Mouse (Mus musculus) heart, postnatal 14 days (tissue): ENCODE results near the gene 9130019O22Rik. TPM values are rescaled to one million over a fixed set of nuclear protein-coding genes. Genes with fewer than 3 reads are reported as not detected.
"Not testable (repeated sequence)": the region's sequence is repeated elsewhere in the genome, so short reads cannot be mapped to it uniquely, and the experiment has no call there.

Experiments
- DNase-seq, 2 experiments: peaks; one replicate each; pipeline ENCODE4 v3.0.0; 2021 to 2022
- intact Hi-C: fragments of 180-260 bp; cut with DNase I; formaldehyde crosslinking; loops from one replicate; pipeline ENCODE4 v1.15.1; 2025
- total RNA-seq, 2 experiments: library from RNA; stranded (reverse); gene quantifications; 2 replicates each; pipeline ENCODE4 v1.2.3; 2021

Gene 9130019O22Rik
- total RNA-seq, 2 experiments from 2014 or later, result 2.4 to 3.3 TPM

DNA sequence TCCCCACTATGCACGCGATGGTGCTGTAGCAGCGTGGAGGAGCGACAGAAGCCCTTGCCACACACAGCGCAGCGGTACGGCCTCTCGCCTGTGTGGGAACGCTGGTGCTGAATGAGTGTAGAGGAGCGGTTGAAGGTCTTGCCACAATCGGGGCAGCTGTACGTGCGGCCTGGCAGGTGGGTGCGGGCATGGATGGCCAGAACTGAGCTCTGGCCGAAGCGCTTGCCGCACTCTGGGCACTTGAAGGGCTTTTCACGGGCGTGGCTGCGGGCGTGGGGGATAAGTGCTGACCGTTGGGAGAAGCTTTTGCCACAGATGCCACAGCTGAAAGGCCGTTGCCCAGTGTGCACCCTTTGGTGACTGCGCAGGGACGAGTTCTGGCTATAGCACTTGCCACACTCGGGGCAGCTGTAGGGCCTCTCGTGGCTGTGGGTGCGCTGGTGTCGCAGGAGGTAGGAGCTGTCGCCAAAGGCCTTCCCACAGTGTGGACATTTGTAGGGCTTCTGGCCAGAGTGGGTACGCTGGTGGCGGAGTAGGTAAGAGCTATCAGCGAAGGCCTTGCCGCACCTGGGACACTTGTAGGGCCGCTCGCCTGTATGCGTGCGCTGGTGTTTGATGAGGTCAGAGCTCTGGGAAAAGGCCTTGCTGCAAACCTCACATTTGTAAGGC lies 43.5 kb downstream of the 9130019O22Rik start:
- intact Hi-C loops, result loop anchor here (10.0 kb wide), 1 partner anchor 549 kb away; the partner anchor contains the start of genes Fam57b and Ppp4c
- no peak for DNase-seq

DNA sequence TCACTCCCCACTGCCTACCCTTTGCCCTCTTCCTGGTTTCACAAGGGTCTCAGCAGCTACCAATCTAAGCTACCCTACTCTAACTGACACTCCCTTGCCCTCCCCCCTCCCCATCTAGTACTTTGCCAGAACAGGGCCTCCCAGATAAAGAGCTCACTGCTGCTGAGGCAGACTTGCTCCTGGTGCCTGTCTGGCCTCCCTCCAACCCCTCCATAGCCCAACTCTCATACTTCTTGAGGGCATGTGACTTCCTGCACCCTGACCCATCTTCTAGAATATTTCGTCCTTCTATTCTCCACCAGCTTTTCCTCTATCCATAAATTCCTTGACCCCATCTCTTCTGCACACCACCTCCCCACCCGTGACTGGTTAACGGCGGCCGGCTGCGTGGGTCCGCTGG lies 44.1 kb downstream of the 9130019O22Rik start:
- no peak for DNase-seq

DNA sequence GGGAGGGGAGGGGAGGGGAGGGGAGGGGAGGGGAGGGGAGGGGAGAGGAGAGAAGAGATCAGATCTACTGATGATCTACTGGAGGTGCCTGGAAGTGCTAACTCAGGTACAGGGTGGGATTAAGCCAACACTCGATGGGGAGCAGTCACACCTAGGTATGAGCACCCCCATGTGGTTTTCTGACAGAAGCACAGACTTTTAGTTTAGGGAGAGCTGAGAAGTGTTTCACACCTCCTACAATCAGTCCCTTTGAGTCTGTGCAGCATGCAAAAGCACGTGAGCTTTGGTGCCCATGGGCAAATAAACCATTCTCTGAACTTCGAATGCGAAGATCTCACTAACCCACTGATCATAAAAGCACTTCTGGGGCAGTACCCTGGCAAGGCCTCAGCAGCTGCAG lies 44.6 kb downstream of the 9130019O22Rik start:
- no peak for DNase-seq
- intact Hi-C loops, result loop anchor here (10.0 kb wide), 1 partner anchor 548 kb away; the partner anchor contains the start of genes Fam57b and Ppp4c

More for the DNA sequence above, 44.1 kb downstream of the 9130019O22Rik start:
- intact Hi-C loops, result loop anchor here (10.0 kb wide), 1 partner anchor 548 kb away; the partner anchor contains the start of genes Fam57b and Ppp4c

DNA sequence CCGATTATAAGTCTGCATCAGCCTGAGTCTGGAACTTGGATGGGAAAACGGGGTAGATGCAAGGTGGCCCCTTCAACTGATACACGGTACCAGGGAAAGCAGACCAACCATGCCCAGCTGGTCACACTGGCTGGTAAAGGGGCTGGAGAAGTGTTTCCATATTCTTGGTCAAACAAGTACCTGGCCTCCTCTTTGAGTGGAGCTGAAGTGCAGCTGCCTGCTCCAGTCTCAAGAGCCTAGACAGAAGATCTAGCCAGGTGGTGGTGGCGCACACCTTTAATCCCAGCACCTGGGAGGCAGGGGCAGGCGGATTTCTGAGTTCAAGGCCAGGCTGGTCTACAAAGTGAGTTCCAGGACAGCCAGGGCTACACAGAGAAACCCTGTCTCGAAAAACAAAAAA lies 45.1 kb downstream of the 9130019O22Rik start:
- intact Hi-C loops, result loop anchor here (10.0 kb wide), 1 partner anchor 547 kb away; the partner anchor contains the start of genes Fam57b and Ppp4c
- DNase-seq, result not testable (repeated sequence)

DNA sequence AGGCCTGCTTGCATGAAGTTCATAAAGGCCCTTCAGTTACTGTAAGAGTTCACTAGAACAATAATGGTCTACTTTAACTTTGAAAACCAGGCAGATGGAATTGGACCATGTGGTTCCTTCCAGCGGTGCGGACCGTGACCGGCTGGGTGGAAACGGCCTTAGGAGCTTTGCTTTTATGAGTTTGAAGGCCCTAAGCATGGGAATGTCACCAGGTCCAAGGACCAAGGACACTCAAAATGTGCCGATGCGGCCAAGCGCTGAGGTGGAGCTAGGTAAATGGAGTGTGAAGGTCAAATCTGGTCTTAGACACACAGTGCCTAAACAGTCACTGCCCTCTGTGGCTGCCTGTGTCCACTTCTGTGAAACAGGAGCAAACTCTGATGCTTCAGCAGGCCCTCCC lies 45.6 kb downstream of the 9130019O22Rik start:
- DNase-seq, result no peak
- intact Hi-C loops, result loop anchor here (10.0 kb wide), 1 partner anchor 547 kb away; the partner anchor contains the start of genes Fam57b and Ppp4c

DNA sequence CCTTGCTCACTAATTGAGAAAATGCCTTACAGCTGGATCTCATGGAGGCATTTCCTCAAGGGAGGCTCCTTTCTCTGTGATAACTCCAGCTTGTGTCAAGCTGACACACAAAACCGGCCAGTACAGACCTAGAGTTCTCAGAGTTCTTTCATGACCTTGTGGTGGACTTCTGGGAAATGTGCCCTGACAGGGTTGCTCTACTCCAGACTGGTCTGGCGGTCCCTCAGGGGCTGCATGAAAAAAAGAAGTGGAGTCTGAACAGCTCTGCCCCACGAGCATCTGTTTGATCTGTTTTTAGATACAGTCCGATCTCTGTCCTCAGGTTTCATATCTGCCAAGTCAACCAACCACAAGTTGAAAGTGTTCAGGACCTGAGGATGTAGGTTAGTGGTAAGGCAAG lies 49.3 kb downstream of the 9130019O22Rik start:
- intact Hi-C loops, result no loop called here
- no peak for DNase-seq

DNA sequence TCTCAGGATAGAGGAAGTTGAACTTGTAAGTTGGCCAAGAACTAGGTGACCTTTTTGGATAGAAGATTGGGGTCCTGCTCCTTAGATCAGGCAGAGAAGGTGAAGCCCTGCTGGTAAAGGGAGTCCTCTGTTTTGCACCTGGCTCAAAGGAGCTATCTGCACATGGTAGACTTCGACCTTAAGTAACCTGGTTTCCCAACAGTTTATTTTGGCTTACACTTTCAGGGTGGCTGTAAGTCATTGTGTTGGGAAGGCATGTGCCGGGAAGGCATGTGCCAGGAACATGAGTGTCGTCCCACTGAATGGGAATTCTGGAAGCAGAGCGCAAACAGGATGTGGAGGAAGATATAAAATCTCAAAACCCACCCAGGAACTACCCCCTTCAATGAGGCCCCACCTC lies 51.4 kb downstream of the 9130019O22Rik start:
- intact Hi-C loops, result no loop called here

DNA sequence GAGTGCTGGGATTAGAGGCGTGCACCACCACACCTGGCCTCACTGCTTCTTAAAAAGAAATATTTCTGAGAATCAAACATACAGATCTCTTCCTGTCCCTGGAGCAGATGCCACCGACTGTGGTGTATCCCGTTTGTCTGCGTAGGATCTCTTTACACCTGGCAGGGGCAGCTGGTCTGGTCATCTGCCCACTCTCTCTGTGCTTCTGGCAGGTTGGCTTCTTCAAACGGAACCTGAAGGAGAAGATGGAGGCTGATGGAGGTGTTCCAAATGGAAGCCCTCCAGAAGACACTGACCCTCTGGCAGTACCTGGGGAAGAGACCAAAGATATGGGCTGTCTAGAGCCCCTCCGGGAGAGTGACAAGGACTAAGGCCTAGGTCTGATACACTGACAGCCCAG lies 53.7 kb downstream of the 9130019O22Rik start:
- intact Hi-C loops, result no loop called here

More for the DNA sequence above, 51.4 kb downstream of the 9130019O22Rik start:
- no peak for DNase-seq

More for the DNA sequence above, 53.7 kb downstream of the 9130019O22Rik start:
- DNase-seq, result no peak

Other genes with a start within 250 kb of the 9130019O22Rik start
- 1 to 10 TPM in 1 of 2 experiments, under 1 TPM in 1; 0.38 to 2.0 TPM for gene Spn, start 249.3 kb downstream of the 9130019O22Rik start, total RNA-seq
- 10 to 100 TPM; 38.0 to 43.7 TPM for gene Cd2bp2, start 191.1 kb downstream of the 9130019O22Rik start, total RNA-seq
- 10 to 100 TPM; 29.2 to 30.5 TPM for gene Tbc1d10b, start 178.7 kb downstream of the 9130019O22Rik start, total RNA-seq
- 1 to 10 TPM; 1.1 to 4.2 TPM for gene Mylpf, start 178.3 kb downstream of the 9130019O22Rik start, total RNA-seq
- gene Zfp553, start 154.1 kb downstream of the 9130019O22Rik start, total RNA-seq, result 1 to 10 TPM; 6.9 to 7.0 TPM
- 10 to 100 TPM in 1 of 2 experiments, 1 to 10 TPM in 1; 7.5 to 18.8 TPM for gene Sept1, start 154.0 kb downstream of the 9130019O22Rik start, total RNA-seq
- 10 to 100 TPM; 17.8 to 21.3 TPM for gene Zfp771, start 142.9 kb downstream of the 9130019O22Rik start, total RNA-seq
- 10 to 100 TPM; 38.4 to 46.7 TPM for gene Dctpp1, start 126.5 kb downstream of the 9130019O22Rik start, total RNA-seq
- gene Sephs2, start 113.1 kb downstream of the 9130019O22Rik start, total RNA-seq, result 10 to 100 TPM; 29.3 to 30.2 TPM
- gene Itgal, start 90.9 kb downstream of the 9130019O22Rik start, total RNA-seq, result 1 to 10 TPM; 2.0 to 5.7 TPM
- 10 to 100 TPM; 39.1 to 39.9 TPM for gene Zfp768, start 41.6 kb downstream of the 9130019O22Rik start, total RNA-seq
- gene Zfp747, start 11.1 kb downstream of the 9130019O22Rik start, total RNA-seq, result 1 to 10 TPM; 4.6 to 5.8 TPM
- 1 to 10 TPM; 3.8 to 4.0 TPM for gene E430018J23Rik, start 6.5 kb upstream of the 9130019O22Rik start, total RNA-seq
- gene Zfp764, start 19.7 kb upstream of the 9130019O22Rik start, total RNA-seq, result 1 to 10 TPM; 3.4 to 4.1 TPM
- gene Zfp688, start 34.9 kb upstream of the 9130019O22Rik start, total RNA-seq, result 1 to 10 TPM; 3.2 to 3.4 TPM
- gene Zfp689, start 62.0 kb upstream of the 9130019O22Rik start, total RNA-seq, result 1 to 10 TPM; 1.4 to 1.6 TPM
- 10 to 100 TPM; 25.9 to 29.4 TPM for gene Prr14, start 72.4 kb upstream of the 9130019O22Rik start, total RNA-seq
- 10 to 100 TPM; 38.4 to 43.1 TPM for gene Fbrs, start 92.0 kb upstream of the 9130019O22Rik start, total RNA-seq
- 10 to 100 TPM; 63.6 to 69.2 TPM for gene Srcap, start 124.8 kb upstream of the 9130019O22Rik start, total RNA-seq
- 10 to 100 TPM; 13.5 to 13.9 TPM for gene Gm42715, start 132.4 kb upstream of the 9130019O22Rik start, total RNA-seq
- not detected for gene Tmem265, start 174.2 kb upstream of the 9130019O22Rik start, total RNA-seq
- gene Phkg2, start 186.2 kb upstream of the 9130019O22Rik start, total RNA-seq, result 10 to 100 TPM; 19.2 to 20.2 TPM
- gene Ccdc189, start 201.4 kb upstream of the 9130019O22Rik start, total RNA-seq, result 10 to 100 TPM in 1 of 2 experiments, 1 to 10 TPM in 1; 8.8 to 12.6 TPM
- 10 to 100 TPM; 46.5 to 53.9 TPM for gene Rnf40, start 201.6 kb upstream of the 9130019O22Rik start, total RNA-seq
- gene Zfp629, start 228.6 kb upstream of the 9130019O22Rik start, total RNA-seq, result 10 to 100 TPM; 28.8 to 29.1 TPM